Mouse (Mus musculus): ENCODE results near the gene Tlnrd1. TPM values are rescaled to one million over a fixed set of nuclear protein-coding genes. Genes with fewer than 3 reads are reported as not detected.

The Tlnrd1 gene
- polyA plus RNA-seq, 1 experiment from 2014 or later: 17.6 TPM

DNA sequence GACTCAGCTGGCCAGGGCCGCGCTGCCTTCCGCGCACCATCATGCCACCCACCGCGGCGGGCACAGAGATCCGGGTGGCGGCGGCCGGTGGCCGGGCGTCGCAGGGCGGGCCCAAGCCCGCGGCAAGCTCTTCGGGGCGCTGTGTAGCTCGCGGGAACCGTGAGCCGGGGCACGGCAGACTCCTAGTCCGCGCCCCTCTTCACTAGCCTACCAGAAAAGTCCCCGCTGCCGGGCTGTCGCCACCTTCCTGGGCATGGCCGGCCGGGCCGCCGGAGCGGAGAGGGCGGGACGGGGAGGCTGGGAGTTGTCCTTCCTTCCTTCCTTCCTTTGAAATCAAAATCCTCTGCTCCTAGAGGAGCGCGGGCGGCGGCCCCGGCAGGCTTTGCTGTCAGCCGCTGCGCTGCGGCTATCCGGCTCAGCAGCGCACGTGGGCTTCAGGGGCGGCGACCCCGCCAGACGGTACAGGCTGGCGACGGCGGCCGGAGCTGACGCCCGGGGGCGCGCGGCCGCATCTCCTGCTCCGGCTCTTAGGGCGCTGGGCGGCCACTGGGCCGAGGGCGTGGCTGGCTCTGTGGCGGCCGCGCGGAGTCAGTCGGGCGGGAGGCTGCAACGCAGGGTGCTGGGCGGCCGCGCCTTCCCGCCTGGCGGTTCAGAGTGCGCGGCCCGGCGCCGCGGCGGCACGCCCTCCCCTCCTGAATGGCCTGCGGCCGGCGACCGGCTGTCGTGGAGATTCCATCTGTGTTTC lies 657 bp downstream of the Tlnrd1 start:
- peak overlapping the region; percentile 98 for H3K27ac ChIP-seq
- peak overlapping the region; percentile 93 for H3K9ac ChIP-seq
- no peaks in the 10 kb centered on the region for H3K9me3 ChIP-seq
- ATAC-seq (ENCODE audit: borderline replicate concordance, extremely low read depth, low FRiP score, low TSS enrichment): peak; percentile 82
- WGBS: under 1% methylated on average over 85 of the region's 91 CpGs
- peak overlapping the region; percentile 80 for H3K4me3 ChIP-seq
- no peaks in the 10 kb centered on the region for H3K27me3 ChIP-seq
- peaks cover 12% of the 10 kb centered on the region; the same call in 1 of the 2 replicates for H3K36me3 ChIP-seq
- H3K4me2 ChIP-seq: peak overlapping the region; percentile 83
- peaks cover 52% of the 10 kb centered on the region for H3K4me1 ChIP-seq

DNA sequence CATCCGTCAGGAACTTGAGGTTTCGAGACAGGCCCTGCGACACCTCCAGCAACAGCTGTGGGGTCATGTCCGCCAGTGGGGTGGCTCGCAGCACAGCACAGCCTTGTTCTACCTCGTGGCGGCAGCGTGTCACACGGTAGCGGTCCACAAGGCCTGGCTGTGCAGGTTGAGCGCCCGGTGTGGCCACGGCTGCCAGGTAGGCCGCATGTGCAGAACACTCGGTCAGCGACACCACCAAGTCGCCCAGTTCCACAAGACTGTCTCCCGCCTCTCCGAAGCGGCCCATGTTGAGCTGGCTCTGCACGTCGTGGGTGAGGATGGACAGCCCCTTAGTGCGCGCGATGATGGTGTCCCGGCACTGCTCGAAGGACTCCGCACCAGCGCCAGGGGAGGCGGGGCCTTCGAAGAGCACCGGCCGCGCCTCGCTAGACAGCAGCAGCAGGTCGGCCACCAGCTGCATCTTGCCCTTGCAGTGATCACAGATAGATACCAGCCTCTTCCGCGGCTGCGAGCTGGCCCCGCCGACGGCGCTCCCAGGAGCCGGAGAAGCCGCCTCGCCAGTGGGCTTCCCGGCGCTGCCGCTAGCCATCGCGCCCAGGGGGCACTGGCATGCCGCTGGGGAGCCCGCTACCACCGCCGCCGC lies 1.4 kb downstream of the Tlnrd1 start:
- H3K36me3 ChIP-seq: peaks cover 19% of the 10 kb centered on the region
- no peaks in the 10 kb centered on the region for H3K27me3 ChIP-seq
- ATAC-seq (ENCODE audit: borderline replicate concordance, extremely low read depth, low FRiP score, low TSS enrichment): peak; percentile 13; the same call in 1 of the 2 replicates
- H3K9me3 ChIP-seq: no peaks in the 10 kb centered on the region
- 9% methylated on average over 56 of the region's 56 CpGs for WGBS
- H3K4me3 ChIP-seq: peak overlapping the region; percentile 80
- peak overlapping the region; percentile 83 for H3K4me2 ChIP-seq
- peak overlapping the region; percentile 93 for H3K9ac ChIP-seq
- H3K4me1 ChIP-seq: peaks cover 59% of the 10 kb centered on the region
- H3K27ac ChIP-seq: peak overlapping the region; percentile 98

GRCm38 (mm10) chr7:83882150-83882632 lies 1.9 kb downstream of the Tlnrd1 start:
- H3K9ac ChIP-seq: peak overlapping the region; percentile 93
- ATAC-seq (ENCODE audit: borderline replicate concordance, extremely low read depth, low FRiP score, low TSS enrichment): no peak
- WGBS: 63% methylated on average over 35 of the region's 35 CpGs
- peak overlapping the region; percentile 98; the same call in 1 of the 2 replicates for H3K27ac ChIP-seq
- H3K4me2 ChIP-seq: peak overlapping the region; percentile 83
- peak overlapping the region; percentile 80 for H3K4me3 ChIP-seq
- no peaks in the 10 kb centered on the region for H3K27me3 ChIP-seq
- H3K9me3 ChIP-seq: no peaks in the 10 kb centered on the region
- H3K36me3 ChIP-seq: peaks cover 20% of the 10 kb centered on the region
- H3K4me1 ChIP-seq: peaks cover 64% of the 10 kb centered on the region

DNA sequence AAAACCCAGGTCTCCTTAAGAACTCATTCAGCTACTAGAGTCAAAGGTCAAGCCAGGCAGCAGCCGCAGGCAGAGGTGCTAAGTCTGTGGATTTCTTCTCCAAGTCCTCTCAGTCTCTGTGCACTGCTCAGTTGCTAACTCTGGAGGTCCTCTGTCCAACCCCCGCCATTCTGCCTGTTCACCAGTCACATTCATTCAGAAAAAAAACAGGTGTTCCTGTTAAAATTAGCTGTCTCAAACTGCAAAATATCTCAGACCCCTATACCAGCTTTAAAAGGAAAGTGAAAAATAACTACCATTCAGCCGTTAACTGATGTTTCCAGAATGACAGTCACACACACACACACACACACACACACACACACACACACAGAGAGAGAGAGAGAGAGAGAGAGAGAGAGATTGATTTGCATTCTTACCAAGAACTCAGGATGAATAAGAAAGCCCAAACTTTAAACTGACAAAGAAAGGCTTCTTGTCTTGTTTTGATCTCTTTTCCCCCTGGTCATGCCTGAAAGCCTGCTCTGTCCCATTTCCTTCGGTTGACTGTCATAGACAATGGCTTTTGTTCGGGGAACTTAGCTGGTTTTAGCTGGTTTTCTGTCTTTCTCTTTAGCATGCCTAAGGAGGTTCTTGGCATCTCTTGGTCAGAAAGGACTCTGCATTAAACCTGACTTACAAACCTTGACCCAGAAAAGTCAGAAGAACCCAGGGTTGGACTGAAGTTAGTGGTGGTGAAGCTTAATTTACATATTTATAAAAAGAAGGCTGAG lies 5.2 kb downstream of the Tlnrd1 start:
- Histone ChIP-seq H3K27ac (0 out of 2 replicates have a peak overlapping the region, but pooled peaks have one; percentile 8), H3K27me3 (no peaks in the 10 kb centered on the region), H3K4me1 (peaks cover 63% of the 10 kb centered on the region), H3K9me3 (no peaks in the 10 kb centered on the region), H3K36me3 (peaks cover 20% of the 10 kb centered on the region), H3K4me3 (peak overlapping the region; percentile 11; the same call in 1 of the 2 replicates), H3K4me2 (peak overlapping the region; percentile 83), H3K9ac (no peak overlapping the region)
- ATAC-seq (ENCODE audit: borderline replicate concordance, extremely low read depth, low FRiP score, low TSS enrichment): no peak
- 27% methylated on average over 5 of the region's 5 CpGs for WGBS

GRCm38 (mm10) chr7:83877088-83877487 lies 7.0 kb downstream of the Tlnrd1 start:
- H3K4me3 ChIP-seq: no peak overlapping the region
- H3K4me1 ChIP-seq: peaks cover 53% of the 10 kb centered on the region
- no peak overlapping the region for H3K4me2 ChIP-seq
- ATAC-seq (ENCODE audit: borderline replicate concordance, extremely low read depth, low FRiP score, low TSS enrichment): no peak
- H3K27ac ChIP-seq: no peak overlapping the region
- peaks cover 16% of the 10 kb centered on the region for H3K36me3 ChIP-seq
- H3K27me3 ChIP-seq: no peaks in the 10 kb centered on the region
- H3K9me3 ChIP-seq: no peaks in the 10 kb centered on the region
- H3K9ac ChIP-seq: no peak overlapping the region
- WGBS: 57% methylated on average over 3 of the region's 3 CpGs

DNA sequence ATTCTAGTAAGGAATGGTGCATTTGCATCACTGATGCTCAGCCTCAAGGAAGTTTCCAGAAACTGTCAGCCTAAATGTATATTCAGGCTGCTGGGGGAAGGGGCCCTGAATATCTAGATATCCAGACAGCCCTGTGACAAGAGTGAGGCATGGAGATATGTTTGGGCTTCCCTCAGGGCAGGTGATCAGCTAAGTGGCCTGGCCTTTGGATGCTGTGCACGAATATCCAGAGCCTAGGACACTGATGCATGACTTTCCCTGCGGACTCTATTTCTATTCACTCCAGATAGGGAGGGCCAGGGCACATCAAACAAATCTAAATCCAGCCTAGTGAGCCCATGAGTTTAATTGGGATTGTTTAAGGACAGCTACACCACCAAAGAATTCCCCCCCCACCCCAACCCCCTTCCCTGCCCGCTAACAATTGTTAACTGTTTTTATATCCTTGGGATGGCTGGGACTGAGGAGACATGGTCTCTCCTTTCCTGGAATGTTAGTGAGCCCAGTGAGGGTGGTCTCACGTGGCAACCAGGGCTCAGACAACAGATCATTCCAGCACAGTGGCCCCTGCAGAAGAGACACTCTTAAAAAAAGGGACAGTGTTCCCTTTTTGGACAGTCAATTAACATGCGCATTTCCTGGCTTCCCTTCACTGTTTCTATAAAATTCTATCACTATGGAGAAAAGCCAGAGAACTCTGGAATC lies 14.1 kb downstream of the Tlnrd1 start:
- 34% methylated on average over 5 of the region's 5 CpGs for WGBS
- Histone ChIP-seq H3K4me2 (no peak overlapping the region), H3K27me3 (no peaks in the 10 kb centered on the region), H3K36me3 (no peaks in the 10 kb centered on the region), H3K9ac (no peak overlapping the region), H3K4me3 (no peak overlapping the region), H3K27ac (no peak overlapping the region), H3K4me1 (no peaks in the 10 kb centered on the region), H3K9me3 (no peaks in the 10 kb centered on the region)
- ATAC-seq (ENCODE audit: borderline replicate concordance, extremely low read depth, low FRiP score, low TSS enrichment): no peak

GRCm38 (mm10) chr7:83868200-83868599 lies 15.9 kb downstream of the Tlnrd1 start:
- H3K36me3 ChIP-seq: no peaks in the 10 kb centered on the region
- no peak overlapping the region for H3K9ac ChIP-seq
- H3K27me3 ChIP-seq: no peaks in the 10 kb centered on the region
- no peaks in the 10 kb centered on the region for H3K9me3 ChIP-seq
- 73% methylated on average over 3 of the region's 3 CpGs for WGBS
- no peak overlapping the region for H3K27ac ChIP-seq
- no peaks in the 10 kb centered on the region for H3K4me1 ChIP-seq
- no peak overlapping the region for H3K4me3 ChIP-seq
- ATAC-seq (ENCODE audit: borderline replicate concordance, extremely low read depth, low FRiP score, low TSS enrichment): no peak
- no peak overlapping the region for H3K4me2 ChIP-seq

DNA sequence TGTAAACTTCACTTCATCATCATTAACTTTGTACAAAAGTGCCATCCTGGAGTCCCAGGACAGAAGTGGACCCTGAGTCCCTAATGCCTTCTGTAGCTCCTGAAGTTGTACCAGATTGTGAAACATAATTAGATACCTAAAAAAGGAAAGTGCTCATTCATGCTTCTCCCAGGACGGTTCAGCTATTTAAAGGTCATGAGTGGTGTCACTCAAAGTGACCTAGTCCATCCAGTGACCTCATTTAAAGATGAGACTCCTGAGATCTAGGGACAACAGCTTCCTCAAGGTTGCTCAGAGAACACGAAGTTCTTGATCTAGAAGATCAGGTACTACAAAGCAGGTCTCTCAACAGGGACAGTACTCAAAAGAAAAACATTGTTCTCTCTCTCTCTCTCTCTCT lies 20.6 kb downstream of the Tlnrd1 start:
- WGBS: 40% methylated on average over 2 of the region's 2 CpGs

GRCm38 (mm10) chr7:83859378-83860083 lies 24.6 kb downstream of the Tlnrd1 start:
- H3K4me3 ChIP-seq: no peak overlapping the region
- WGBS: 44% methylated on average over 4 of the region's 4 CpGs
- no peaks in the 10 kb centered on the region for H3K9me3 ChIP-seq
- no peak overlapping the region for H3K4me2 ChIP-seq
- H3K27me3 ChIP-seq: no peaks in the 10 kb centered on the region
- peaks cover 8% of the 10 kb centered on the region; the same call in 1 of the 2 replicates for H3K4me1 ChIP-seq
- 0 out of 2 replicates have a peak, but pooled peaks have one; percentile 35 for ATAC-seq (ENCODE audit: borderline replicate concordance, extremely low read depth, low FRiP score, low TSS enrichment)
- H3K27ac ChIP-seq: no peak overlapping the region
- H3K9ac ChIP-seq: no peak overlapping the region
- H3K36me3 ChIP-seq: no peaks in the 10 kb centered on the region

More for the DNA sequence above, 20.6 kb downstream of the Tlnrd1 start:
- Histone ChIP-seq H3K9me3 (no peaks in the 10 kb centered on the region), H3K36me3 (no peaks in the 10 kb centered on the region), H3K27ac (no peak overlapping the region), H3K4me2 (no peak overlapping the region), H3K4me1 (no peaks in the 10 kb centered on the region), H3K27me3 (no peaks in the 10 kb centered on the region), H3K9ac (no peak overlapping the region), H3K4me3 (no peak overlapping the region)
- ATAC-seq (ENCODE audit: borderline replicate concordance, extremely low read depth, low FRiP score, low TSS enrichment): no peak

GRCm38 (mm10) chr7:83857921-83858320 lies 26.2 kb downstream of the Tlnrd1 start:
- peaks cover 8% of the 10 kb centered on the region; the same call in 1 of the 2 replicates for H3K4me1 ChIP-seq
- no peak overlapping the region for H3K4me2 ChIP-seq
- ATAC-seq (ENCODE audit: borderline replicate concordance, extremely low read depth, low FRiP score, low TSS enrichment): no peak
- H3K36me3 ChIP-seq: no peaks in the 10 kb centered on the region
- no peak overlapping the region for H3K9ac ChIP-seq
- WGBS: 95% methylated on average over 3 of the region's 3 CpGs
- H3K9me3 ChIP-seq: no peaks in the 10 kb centered on the region
- H3K27ac ChIP-seq: no peak overlapping the region
- H3K27me3 ChIP-seq: no peaks in the 10 kb centered on the region
- H3K4me3 ChIP-seq: no peak overlapping the region

DNA sequence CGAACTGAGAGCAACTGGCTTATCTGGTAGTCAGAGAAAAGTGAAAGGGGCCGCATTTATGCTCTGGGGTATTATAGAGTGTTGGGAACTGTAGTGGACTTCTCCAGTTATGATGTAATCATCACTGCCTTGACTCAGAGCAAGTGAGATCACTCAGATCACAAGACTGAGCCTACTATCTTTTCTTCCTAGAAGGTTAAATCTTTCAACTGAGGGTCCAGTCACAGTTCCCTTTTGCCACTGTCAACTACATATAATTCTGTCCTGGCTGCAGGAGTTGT lies 27.0 kb downstream of the Tlnrd1 start:
- no peak for ATAC-seq (ENCODE audit: borderline replicate concordance, extremely low read depth, low FRiP score, low TSS enrichment)
- H3K9ac ChIP-seq: no peak overlapping the region
- H3K4me1 ChIP-seq: peaks cover 13% of the 10 kb centered on the region; the same call in 1 of the 2 replicates
- no peak overlapping the region for H3K4me2 ChIP-seq
- H3K4me3 ChIP-seq: no peak overlapping the region
- 31% methylated on average over 2 of the region's 2 CpGs for WGBS
- no peaks in the 10 kb centered on the region for H3K36me3 ChIP-seq
- peak overlapping the region; percentile 80 for H3K27ac ChIP-seq
- no peaks in the 10 kb centered on the region for H3K9me3 ChIP-seq
- H3K27me3 ChIP-seq: no peaks in the 10 kb centered on the region

All from lung, embryonic 15.5 days (tissue).